Mouse (Mus musculus) left cerebral cortex, postnatal 4 days (tissue): ENCODE data around the gene Myo3b. TPM values are rescaled to one million over a fixed set of nuclear protein-coding genes. Genes with fewer than 3 reads are reported as not detected.

Source experiments
- DNase-seq: peaks from one replicate; pipeline ENCODE4 v3.0.0-alpha.2; 2022
- intact Hi-C: fragments of 180-260 bp; cut with DNase I; formaldehyde crosslinking; loops from one replicate; pipeline ENCODE4 v1.15.1; 2025
- total RNA-seq, 2 experiments: library from RNA; stranded (reverse); gene quantifications; 2 replicates each; pipeline ENCODE4 v1.2.3; 2021

Myo3b gene
- total RNA-seq, 2 experiments from 2014 or later = 1.1 to 1.3 TPM

DNA sequence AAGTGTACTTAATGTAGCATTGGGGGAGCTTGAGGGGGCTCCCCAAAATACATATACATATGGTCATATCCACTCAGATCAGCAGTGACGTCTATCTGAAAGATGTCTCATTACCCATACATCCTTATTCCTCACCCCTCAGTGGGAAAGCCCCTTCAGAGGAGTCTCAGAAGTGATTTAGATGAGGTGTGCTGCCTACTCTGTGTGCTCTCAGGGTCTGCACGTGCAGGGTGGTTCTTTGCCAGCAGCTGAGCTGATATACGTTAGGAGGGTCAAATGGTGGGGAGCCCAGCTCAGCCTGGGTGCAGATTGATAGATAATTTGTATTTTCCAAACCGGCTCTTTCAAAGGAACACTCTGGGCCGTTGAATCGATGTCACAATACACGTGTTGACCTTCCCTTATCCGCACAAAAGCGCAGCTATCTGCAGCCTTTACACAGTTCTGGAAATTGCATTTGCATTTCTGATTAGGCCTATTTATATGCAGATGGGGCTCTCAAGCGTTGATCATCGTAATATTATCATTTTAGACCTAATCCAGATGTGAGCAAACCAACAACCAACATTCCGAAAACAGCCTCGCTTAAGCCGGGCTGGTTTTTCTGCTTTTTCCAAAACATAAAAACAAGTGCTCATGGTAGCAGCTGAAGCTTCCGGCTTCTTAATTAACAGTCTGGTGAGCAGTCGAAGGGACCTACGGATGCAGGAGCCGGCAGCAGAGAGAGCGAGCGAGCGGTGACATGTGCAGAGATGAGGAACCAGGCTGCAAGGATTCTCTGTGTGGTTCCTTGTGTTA is 88.6 kb downstream of the Myo3b start:
- peak; percentile 19 for DNase-seq
- intact Hi-C loops = loop anchor here (2.0 to 10.0 kb wide), 3 partner anchors 100 to 537 kb away; partner anchors contain the start of genes Gm26558 and Gorasp2

DNA sequence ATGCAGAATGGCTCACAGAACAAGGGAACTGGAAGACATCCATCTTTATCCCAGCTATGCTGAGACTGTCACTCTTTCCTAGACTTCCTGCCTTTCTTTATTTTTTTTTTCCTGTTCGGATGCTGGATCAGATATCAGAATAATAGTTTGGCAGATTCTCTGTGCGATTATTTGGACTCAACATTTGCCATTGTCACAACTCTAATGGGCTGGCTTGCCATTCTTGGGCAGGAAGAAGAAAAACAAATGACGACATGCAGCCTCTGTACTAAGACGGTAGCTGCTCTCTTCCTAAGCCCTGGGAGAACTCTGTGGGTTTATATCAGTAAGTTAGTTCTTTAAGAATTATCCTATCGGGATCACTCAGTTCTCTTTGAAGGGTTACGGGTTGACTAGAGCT is 89.7 kb downstream of the Myo3b start:
- no peak for DNase-seq
- intact Hi-C loops = loop anchor here (5.0 to 10.0 kb wide), 2 partner anchors 99 to 536 kb away; partner anchors contain the start of genes Gm26558 and Gorasp2

DNA sequence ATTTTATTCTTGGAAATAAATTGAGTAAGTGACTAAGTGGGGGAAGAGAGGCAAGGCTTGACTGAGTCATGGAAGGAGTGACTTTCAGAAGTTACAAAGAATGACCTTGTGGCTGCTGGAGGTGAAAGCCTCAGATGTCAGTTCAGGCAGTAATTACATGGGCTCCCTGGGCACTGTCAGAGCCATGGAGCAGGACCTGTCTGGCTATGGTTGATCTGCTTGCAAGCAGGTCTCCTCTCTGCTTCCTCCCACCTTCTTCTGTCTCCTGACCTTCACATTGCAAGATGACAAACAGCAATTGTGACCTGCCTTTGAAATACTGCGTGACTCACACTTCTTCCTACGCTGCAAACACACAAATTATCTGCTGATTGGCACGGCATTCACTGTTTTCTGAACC is 90.6 kb downstream of the Myo3b start:
- intact Hi-C loops = loop anchor here (5.0 to 10.0 kb wide), 2 partner anchors 98 to 535 kb away; partner anchors contain the start of genes Gm26558 and Gorasp2
- DNase-seq = no peak

DNA sequence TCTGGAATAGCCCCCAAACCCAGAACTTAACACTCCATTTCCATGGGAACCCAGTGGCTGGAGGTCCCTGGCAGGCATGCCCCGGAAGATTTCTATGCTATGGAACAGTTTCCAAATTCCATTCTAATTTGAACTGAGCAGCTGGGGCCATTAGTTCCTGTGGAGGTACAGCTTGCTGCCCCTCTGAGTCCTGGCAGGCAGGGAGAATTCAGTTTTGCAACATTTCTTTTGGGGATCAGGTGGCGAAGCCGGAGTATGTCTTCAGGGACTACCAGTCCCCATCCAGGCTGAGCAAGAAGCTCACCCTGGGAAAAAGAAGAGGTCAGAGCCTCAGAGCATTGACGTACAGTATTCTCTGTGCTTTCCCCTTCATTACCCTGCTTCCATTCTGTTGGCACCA is 94.4 kb downstream of the Myo3b start:
- intact Hi-C loops = no loop called here

DNA sequence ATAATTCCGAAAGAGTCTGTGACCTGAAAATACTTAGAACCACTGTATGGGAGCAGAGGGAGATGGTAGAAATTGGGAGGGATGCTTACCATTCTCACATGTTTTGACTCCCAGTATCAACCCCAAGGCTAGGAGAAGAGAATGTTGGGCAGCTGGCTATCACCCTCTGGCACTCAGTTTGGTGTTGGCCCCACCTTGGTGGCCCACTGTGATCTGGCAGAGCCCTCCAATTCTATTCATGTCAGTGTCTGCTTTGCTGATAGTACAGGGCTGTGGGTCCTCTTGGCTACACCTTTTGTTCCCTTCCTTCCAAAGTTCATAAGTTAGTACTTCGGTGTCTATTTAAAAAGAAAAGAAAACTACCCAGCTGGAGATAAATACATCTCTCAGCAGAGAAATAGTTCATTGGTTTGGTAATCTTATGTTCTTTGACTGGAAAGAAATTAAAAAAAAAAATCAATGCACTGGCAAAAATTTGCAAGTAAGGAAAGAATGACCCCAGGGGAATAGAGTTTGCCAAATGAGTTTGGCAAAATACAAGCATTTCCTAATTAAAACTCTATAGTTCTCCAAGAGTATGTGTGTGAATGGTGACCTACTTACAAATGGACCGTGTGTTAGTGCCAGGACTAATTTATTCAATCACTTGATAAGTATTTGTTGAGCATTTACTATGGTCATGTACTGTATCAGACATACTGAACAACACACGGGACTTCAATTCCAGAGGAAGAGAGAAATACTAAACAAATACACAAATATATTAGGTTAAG is 98.5 kb downstream of the Myo3b start:
- intact Hi-C loops = no loop called here
- DNase-seq = peak; percentile 82

More for the DNA sequence above, 94.4 kb downstream of the Myo3b start:
- DNase-seq = peak; percentile 58

DNA sequence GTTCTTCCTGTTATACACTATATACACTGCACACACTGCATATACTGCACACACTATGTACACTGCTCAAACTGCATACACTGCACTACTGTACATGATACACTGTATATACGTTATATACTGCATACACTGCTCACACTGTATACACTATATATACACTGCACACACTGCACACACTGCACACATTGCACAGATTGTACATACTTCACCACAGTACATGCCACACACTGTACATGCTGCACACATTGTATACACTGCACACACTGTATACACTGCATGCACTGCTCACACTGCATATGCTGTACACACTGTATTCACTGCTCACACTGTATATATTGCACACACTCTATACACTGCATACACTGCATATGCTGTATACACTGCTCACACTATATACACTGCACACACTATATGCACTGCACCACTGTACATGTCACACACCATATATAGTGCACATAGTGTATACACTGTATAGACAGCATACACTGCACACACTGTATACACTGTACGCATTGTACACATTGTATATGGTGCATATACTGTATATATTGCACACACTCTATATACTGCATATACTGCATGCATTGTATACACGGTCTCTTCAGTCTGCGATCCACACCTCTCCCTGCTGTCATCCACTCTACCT is 104.7 kb downstream of the Myo3b start:
- intact Hi-C loops = no loop called here
- DNase-seq = no peak

DNA sequence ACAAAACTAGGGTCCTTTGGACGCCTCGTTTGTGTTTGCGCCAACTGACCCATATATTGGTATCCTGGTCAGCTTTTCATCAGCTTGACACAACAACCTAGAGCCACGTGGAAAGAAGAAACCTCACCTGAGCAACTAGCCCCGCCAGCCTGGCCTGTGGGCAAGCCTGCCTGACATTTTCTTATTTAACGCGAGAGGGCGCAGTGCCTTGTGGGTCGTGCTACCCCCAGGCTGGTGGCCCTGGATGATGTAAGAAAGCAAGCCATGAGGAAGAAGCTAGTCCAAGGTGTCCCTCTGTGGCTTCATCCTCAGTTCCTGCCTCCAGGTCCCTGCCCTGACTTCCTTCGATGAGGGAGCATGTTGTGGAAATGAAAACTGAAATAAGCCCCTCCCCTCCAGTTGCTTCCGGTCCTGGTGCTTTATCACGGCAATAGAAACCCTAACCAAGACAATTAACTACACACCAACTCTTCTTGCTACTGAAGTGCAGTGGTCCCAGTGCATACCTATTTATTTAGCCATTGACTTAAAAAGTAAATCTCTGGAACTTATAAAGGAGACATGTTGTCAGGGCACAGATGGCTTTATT is 108.2 kb downstream of the Myo3b start:
- no peak for DNase-seq
- intact Hi-C loops = no loop called here

DNA sequence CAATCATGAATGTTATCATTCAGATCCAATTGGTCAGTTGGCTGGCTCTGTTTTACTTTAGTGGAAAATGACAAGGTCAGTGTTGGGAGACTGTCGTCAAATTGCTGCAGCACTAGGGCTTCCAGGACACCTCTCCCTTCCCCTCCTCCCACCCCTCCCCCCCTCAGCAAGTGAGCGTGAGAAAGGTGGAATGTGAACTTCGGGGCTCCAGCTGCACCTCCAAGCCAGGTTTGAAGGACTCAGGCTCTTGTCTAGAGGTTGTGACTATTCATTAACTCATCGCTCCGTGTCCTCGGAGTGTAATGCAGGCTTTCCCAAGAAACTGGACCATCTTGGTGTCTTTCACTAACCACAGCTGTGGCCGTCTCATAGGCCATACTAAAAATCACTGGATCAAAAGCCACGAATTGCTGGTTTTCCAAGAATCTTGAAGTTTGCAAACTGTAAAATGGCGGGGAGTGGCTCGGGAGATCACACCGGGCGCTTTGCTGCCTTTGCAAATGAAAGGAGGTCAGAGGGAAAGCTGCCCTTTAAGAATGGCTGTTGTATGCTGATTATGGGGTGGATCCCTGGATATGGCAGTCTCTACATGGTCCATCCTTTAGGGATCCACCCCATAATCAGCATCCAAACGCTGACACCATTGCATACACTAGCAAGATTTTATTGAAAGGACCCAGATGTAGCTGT is 110.0 kb downstream of the Myo3b start:
- intact Hi-C loops = no loop called here

DNA sequence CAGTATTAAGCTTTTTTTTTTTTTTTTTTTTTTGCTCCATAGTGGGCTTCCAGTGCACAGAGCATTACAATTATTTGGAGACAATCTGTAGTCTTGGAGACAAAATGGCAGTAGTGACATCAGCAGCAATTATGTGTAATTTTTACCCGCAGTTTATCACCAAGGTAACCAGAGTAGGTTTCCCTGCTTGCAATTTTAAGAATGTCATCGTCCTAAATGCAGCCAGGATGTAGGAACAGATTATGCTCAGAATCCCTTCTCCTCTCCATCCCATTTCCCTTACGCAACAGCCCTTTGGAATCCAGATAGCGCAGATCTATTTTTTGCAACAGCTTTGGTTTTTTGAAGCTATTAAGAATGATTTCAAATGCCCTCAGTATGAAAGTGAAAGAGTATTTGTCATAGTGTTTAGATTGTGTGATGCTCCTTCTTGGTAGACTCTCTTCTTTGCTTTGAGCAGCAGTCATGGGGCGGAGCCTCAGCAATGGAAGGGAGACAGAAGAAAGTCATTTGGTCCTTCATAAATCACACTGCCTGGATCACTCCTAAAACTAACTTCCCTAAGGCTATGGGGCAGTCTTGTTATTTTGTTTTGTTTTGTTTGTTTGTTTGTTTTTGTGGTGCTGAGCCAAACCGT is 111.6 kb downstream of the Myo3b start:
- DNase-seq = no peak

More for the DNA sequence above, 110.0 kb downstream of the Myo3b start:
- DNase-seq = no peak

DNA sequence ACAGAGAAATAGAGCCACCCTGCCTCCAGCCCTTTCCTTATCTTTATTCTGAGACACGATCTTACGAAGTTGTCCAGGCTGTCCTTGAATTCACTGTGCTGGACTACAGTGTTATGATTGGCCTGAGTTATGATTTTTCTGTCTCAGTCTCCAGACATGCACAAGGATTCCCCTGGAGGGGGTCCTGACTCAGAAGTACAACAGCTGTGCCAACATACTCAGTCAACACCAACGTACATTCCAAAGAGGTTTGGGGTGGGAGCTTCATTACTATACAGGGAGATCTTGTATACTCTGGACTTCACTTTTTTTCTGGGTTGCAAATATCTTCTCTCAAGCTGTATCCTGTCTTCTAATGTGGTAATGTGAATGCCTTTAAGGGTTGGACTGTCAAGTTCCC is 113.0 kb downstream of the Myo3b start:
- intact Hi-C loops = loop anchor here (10.0 kb wide), 1 partner anchor 63 kb away; no protein-coding TSS in a partner anchor
- no peak for DNase-seq

More for the DNA sequence above, 111.6 kb downstream of the Myo3b start:
- intact Hi-C loops = loop anchor here (10.0 kb wide), 1 partner anchor 64 kb away; no protein-coding TSS in a partner anchor

DNA sequence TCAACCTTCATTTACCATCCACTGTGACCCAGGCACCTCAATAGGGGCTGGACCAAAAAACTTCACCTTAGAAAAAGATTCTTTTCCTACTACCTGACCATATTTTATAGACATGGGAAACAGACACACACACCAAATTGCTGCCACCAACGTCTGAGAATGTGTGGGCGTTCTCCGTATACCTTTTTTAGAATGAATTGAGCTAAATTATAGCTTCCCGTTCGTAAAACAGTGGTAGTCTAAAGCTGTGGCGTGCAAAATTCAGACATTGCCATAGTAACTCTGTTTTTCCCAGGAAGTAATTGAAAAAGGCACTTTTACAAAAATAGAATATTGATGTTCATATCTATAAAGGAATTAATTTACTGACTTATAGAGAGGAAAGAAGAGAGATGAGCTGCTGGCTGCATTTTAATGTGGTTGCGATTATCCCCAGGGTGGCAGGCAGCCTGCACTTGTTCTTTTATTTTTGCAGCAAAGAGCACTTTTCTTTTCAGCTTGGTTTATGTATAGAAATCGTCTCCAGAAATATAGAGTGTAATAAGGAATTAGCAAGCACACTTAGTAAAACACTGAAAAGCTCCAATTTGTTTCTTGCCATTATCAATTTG is 116.4 kb downstream of the Myo3b start:
- intact Hi-C loops = loop anchor here (10.0 kb wide), 1 partner anchor 59 kb away; no protein-coding TSS in a partner anchor
- DNase-seq = no peak

DNA sequence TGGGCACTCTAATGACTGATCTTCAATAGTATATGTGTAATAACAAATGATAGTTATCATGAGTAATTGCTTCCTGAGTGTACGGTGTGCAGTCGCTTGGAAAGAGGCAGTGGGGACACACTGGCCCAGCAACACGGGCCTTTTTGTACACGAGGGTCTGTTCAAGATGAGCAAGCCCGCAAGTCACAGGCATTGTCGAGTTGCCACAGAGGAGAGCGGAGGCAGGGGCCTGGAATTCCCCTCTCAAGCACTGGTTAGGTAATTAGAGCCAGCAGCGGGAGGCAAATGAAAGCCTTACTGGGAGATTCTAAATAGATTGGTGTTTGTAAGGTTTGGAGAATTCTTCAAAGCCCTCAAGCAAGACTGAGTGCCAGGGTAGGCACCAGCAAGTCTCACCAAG is 120.6 kb downstream of the Myo3b start:
- intact Hi-C loops = loop anchor here (10.0 kb wide), 1 partner anchor 55 kb away; no protein-coding TSS in a partner anchor
- DNase-seq = no peak

DNA sequence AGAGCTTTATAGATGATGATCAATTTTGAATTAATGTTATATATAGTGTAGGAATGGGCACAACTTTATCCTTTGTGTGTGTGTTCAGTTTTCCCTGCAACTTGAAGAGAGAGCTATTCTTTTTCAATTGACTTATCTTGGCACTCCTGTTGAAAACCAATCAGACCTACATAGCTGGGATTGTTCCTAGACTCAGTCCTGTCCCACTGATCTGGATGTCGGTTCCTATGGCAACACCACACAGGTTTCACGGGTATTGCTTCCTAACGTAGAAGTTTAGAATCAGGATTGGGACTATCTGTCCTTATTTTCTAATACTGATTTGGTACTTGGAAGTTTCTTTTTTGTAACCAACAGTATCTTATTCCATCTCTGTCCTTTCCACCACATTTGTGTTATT is 127.3 kb downstream of the Myo3b start:
- no peak for DNase-seq
- intact Hi-C loops = no loop called here

DNA sequence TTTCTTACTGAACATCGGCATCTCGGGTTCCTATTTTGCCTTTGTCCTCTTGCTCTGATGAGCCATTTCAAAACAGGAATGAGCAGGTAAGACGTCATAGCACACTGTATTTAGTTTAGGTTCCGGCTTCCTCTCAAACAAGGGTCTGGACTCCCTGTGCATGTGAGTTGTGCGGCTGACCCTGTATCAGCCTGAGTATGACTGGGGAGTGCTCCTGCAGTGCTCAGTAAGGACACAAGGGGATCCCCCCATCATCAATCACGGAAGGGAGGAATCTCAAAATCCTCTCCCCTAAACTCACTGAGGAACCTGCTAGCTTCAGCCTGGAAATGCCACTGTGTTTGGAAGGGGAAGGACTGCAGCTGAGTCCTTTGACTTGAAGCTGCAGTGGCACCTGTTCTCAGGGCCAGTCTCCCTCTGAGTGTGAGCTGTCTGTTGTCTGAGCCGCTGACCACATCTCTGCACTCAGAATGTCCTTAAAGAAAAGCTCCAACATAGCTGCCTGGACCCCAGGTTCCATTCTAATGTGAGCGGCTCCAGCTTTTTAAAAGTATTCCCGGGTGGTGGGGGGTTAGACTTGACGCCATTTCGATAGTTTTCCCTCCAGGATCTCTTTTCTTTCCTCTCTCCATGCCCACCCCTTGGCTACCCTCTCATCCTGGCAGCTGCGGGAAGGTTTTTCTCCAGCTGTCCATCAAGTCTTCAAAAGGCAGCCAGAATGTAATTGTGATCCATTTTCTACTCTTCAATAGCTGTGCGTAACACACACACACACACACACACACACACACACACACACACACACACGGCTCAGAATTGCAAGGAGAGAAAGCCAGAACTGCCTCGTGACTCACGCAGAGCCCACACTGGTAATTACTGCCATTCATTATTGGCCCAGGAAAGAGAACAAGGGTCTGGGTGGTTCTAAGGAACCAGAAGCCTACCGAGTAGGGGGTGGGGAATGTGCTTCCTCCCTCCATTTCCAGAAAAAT is 129.3 kb downstream of the Myo3b start:
- peak; percentile 39 for DNase-seq
- intact Hi-C loops = no loop called here

DNA sequence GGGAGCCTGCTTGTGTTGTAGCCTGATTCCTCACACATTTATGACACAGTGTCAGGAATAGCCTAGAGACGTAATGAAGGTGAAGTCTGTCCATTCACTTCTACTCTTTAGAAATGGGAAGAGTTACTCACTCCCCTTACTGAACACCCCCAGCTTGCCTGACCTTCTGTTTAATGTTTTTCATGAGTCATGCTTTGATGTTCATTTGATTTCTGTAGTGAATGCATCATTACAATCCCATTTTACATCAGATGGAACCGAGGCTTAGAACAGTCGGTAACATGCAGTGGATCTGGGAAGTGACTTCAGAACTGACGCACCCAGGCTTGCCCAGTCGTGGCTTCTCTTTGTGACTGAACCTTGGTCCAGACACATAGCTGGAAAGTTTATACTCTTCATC is 131.5 kb downstream of the Myo3b start:
- intact Hi-C loops = no loop called here
- DNase-seq = no peak

DNA sequence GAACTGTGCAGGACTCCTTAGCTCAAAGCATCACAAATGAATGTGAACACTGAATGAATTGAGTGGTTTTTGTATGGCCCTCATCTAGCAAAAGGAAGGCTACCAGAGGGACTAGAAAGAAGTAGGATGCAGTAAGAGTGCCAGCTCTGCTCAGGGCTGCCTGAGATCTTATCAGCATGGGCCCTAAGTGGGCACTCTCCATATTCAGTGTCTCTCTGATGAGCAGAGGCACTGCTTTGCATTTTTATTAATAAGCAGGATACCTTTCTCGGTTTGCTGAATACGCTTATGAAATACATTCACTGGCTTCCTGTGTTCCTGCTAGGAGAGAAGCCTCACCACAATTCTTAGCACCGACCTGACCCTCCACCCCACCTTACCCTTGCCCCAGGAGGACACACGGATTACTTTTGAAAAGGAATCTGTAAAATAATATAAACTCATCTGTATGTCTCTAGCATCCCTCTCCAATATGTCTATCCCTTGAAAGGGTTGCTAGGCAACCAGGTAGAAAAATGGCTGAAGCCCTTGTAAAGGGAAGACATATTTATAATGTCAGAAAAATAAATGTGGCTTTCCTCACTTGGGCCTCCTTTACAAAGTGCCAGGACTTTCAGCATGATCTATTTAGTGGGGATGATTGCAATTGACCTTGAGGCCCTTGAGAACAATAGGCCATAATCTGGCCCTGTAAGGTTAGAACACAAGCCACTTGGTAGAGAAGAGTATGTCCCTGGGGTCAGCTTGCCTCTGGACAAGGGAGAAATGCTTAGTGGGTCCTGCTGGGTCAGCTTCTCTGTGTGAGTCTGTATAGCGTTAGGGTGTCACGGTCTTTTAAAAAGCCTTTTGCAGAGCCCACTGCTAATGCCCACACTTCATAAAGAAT is 138.1 kb downstream of the Myo3b start:
- DNase-seq = no peak
- intact Hi-C loops = no loop called here

DNA sequence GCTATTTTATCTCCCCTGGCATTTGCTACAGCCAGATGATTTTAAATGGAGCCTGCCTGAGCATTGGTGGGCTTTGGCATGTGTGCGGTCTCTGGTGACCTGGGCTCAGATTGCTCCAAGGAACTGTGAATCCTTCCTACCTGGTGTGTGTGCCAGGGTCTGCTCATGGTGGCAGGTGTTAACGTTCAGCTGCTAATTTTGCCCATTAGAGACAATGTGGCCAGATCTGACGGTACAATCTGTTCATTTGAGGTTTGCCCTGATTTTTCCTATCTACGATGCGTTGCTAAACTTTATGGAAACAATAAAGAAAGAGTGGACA is 138.7 kb downstream of the Myo3b start:
- intact Hi-C loops = no loop called here
- DNase-seq = peak; percentile 45
